Mouse (Mus musculus): ENCODE data around the gene Grin3b. TPM values are rescaled to one million over a fixed set of nuclear protein-coding genes. Genes with fewer than 3 reads are reported as not detected.

Gene Grin3b
- polyA plus RNA-seq, 1 experiment from 2014 or later: not detected

Other genes starting within 250 kb of the Grin3b start
- gene Polrmt, start 224.1 kb upstream of the Grin3b start, polyA plus RNA-seq (2018): 11.4 to 13.9 TPM (median 11.7 TPM) in 3 replicates
- not detected in 3 replicates for gene Fgf22, start 215.6 kb upstream of the Grin3b start, polyA plus RNA-seq (2018)
- 20.1 to 34.6 TPM (median 21.2 TPM) in 3 replicates for gene Rnf126, start 203.8 kb upstream of the Grin3b start, polyA plus RNA-seq (2018)
- 0.12 to 0.67 TPM (median 0.47 TPM) in 3 replicates for gene Fstl3, start 193.4 kb upstream of the Grin3b start, polyA plus RNA-seq (2018)
- gene Prss57, start 179.8 kb upstream of the Grin3b start, polyA plus RNA-seq (2018): not detected in 3 replicates
- gene Palm, start 177.1 kb upstream of the Grin3b start, polyA plus RNA-seq (2018): 1.3 to 1.9 TPM (median 1.8 TPM) in 3 replicates
- 0.23 to 0.95 TPM (median 0.93 TPM) in 3 replicates for gene Misp, start 149.7 kb upstream of the Grin3b start, polyA plus RNA-seq (2018)
- gene Ptbp1, start 116.3 kb upstream of the Grin3b start, polyA plus RNA-seq (2018): 119 to 188 TPM (median 143 TPM) in 3 replicates
- gene Prtn3, start 96.2 kb upstream of the Grin3b start, polyA plus RNA-seq (2018): 0.96 to 1.6 TPM (median 1.2 TPM) in 3 replicates
- gene Plppr3, start 96.1 kb upstream of the Grin3b start, polyA plus RNA-seq (2018): 0.64 to 2.5 TPM (median 1.0 TPM) in 3 replicates
- gene Elane, start 84.5 kb upstream of the Grin3b start, polyA plus RNA-seq (2018): 0.67 to 0.89 TPM in 2 of 3 replicates, not detected in the other
- not detected in 3 replicates for gene Cfd, start 79.9 kb upstream of the Grin3b start, polyA plus RNA-seq (2018)
- gene Med16, start 61.8 kb upstream of the Grin3b start, polyA plus RNA-seq (2018): 10.6 to 18.8 TPM (median 16.5 TPM) in 3 replicates
- 5.7 TPM in 1 of 3 replicates, not detected in the others for gene Gm26602, start 59.9 kb upstream of the Grin3b start, polyA plus RNA-seq (2018)
- 0.27 to 0.89 TPM (median 0.30 TPM) in 3 replicates for gene Kiss1r, start 53.7 kb upstream of the Grin3b start, polyA plus RNA-seq (2018)
- gene R3hdm4, start 49.5 kb upstream of the Grin3b start, polyA plus RNA-seq (2018): 41.6 to 61.5 TPM (median 54.4 TPM) in 3 replicates
- gene Arid3a, start 43.7 kb upstream of the Grin3b start, polyA plus RNA-seq (2018): 13.8 to 37.4 TPM (median 29.1 TPM) in 3 replicates
- 11.4 to 31.4 TPM (median 18.8 TPM) in 3 replicates for gene Wdr18, start 10.6 kb upstream of the Grin3b start, polyA plus RNA-seq (2018)
- 37.3 to 67.6 TPM (median 52.3 TPM) in 3 replicates for gene Tmem259, start 13.6 kb downstream of the Grin3b start, polyA plus RNA-seq (2018)
- 4.0 to 9.8 TPM (median 4.7 TPM) in 3 replicates for gene Cnn2, start 17.9 kb downstream of the Grin3b start, polyA plus RNA-seq (2018)
- 3.3 to 10.6 TPM (median 4.0 TPM) in 3 replicates for gene Abca7, start 25.8 kb downstream of the Grin3b start, polyA plus RNA-seq (2018)
- gene Arhgap45, start 45.9 kb downstream of the Grin3b start, polyA plus RNA-seq (2018): 56.2 to 124 TPM (median 74.2 TPM) in 3 replicates
- gene Polr2e, start 69.1 kb downstream of the Grin3b start, polyA plus RNA-seq (2018): 51.6 to 65.8 TPM (median 54.3 TPM) in 3 replicates
- 427 to 512 TPM (median 481 TPM) in 3 replicates for gene Gpx4, start 76.5 kb downstream of the Grin3b start, polyA plus RNA-seq (2018)
- gene Sbno2, start 134.9 kb downstream of the Grin3b start, polyA plus RNA-seq (2018): 23.7 to 43.6 TPM (median 42.5 TPM) in 3 replicates
- 72.6 to 106 TPM (median 79.6 TPM) in 3 replicates for gene Stk11, start 145.1 kb downstream of the Grin3b start, polyA plus RNA-seq (2018)
- 68.4 to 213 TPM (median 169 TPM) in 3 replicates for gene Atp5d, start 167.9 kb downstream of the Grin3b start, polyA plus RNA-seq (2018)
- gene Cbarp, start 170.1 kb downstream of the Grin3b start, polyA plus RNA-seq (2018): 1.9 to 3.0 TPM (median 2.4 TPM) in 3 replicates
- 16.3 to 36.3 TPM (median 20.3 TPM) in 3 replicates for gene Midn, start 177.6 kb downstream of the Grin3b start, polyA plus RNA-seq (2018)
- 17.6 to 31.0 TPM (median 19.0 TPM) in 3 replicates for gene Cirbp, start 195.3 kb downstream of the Grin3b start, polyA plus RNA-seq (2018)
- 4.4 to 19.3 TPM (median 13.3 TPM) in 3 replicates for gene 1600002K03Rik, start 202.2 kb downstream of the Grin3b start, polyA plus RNA-seq (2018)
- gene Efna2, start 208.8 kb downstream of the Grin3b start, polyA plus RNA-seq (2018): 0.11 to 0.29 TPM (median 0.26 TPM) in 3 replicates